ENCODE assay signal across 1 mouse cellular context in the genomic region with DNA sequence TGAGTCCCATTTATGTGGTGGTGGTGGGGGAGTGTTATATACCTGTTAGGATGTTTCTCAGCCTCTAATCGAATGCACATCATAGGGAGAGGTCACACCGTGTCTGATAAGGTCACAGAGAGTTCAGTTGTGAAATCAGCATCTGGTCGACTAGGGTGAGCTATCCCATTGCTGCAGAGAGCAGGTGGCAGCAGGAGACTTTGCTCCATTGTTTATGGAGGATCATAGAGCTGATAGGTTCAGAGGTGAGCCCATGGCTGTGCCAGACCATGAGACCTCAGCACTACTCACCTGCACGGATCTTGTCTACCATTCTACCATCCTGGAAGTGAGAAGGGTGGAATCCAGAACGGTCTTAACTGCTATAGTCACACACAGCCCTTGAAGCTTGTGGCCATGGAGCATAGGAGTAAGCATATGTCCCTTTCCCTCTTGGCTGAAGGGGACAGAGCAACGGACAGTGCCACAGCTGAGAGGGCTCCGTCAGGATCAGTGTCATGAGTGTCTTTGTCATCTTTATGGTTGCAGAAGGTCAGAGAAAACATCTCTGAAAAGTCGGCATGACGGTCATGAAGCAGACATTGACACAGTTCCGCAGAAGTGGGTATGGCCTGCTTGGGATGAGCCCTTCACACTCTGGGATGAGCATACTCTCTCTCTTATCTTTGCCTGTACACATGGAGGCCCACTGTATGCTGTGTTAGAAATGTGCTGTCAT.
TF ChIP-seq lines count a peak whose summit lies in the region.

No protein-coding gene starts in this region.

TF ChIP-seq in CH12.LX, 34 proteins besides CTCF, POLR2A, EP300 and RAD21 (continued from another document):
- TF ChIP-seq MAZ (IDR thresholded peaks at IDR 0.05; ENCODE audit: low read depth, low read length) (no peak), JUND (conservative IDR thresholded peaks at IDR 0.05; ENCODE audit: low read depth, low read length) (0 out of 2 replicates have a peak, but pooled peaks have one; percentile 1), UBTF (IDR thresholded peaks at IDR 0.05; ENCODE audit: low read depth, low read length) (no peak), SMC3 (IDR thresholded peaks at IDR 0.05; ENCODE audit: low read depth, low read length) (no peak), NELFE (IDR thresholded peaks at IDR 0.05; ENCODE audit: low read depth, low read length) (0 out of 2 replicates have a peak, but pooled peaks have one; percentile 11), IRF4 (IDR thresholded peaks at IDR 0.05; ENCODE audit: low read depth, low read length) (peak; percentile 5; the same call in 1 of the 2 replicates), TCF12 (IDR thresholded peaks at IDR 0.05; ENCODE audit: low read depth, low read length) (no peak)
